Mouse (Mus musculus) hindbrain, postnatal 0 days (tissue): ENCODE data around the gene Dram1. TPM values are rescaled to one million over a fixed set of nuclear protein-coding genes. Genes with fewer than 3 reads are reported as not detected.

ENCODE experiments used
- ATAC-seq: fragments of 200-750 bp; cut with Nextera tagmentation; 2 replicates; pipeline ENCODE4 v1.8.0; 2017; ENCODE audit warnings: mild to moderate bottlenecking, moderate TSS enrichment, moderate library complexity
- DNase-seq: peaks from one replicate; pipeline ENCODE4 v3.0.0-alpha.2; 2015; ENCODE audit warnings: low spot score
- H3K27ac ChIP-seq: fragments of 300-500 bp; sonication (generic); 2 replicates; pipeline ENCODE4 v1.5.1; 2014; ENCODE audit warnings: mild to moderate bottlenecking
- H3K27me3 ChIP-seq: fragments of 300-500 bp; sonication (generic); 2 replicates; pipeline ENCODE4 v1.6.1; 2014; ENCODE audit warnings: low read length, mixed read lengths; ENCODE audit not compliant: insufficient read depth
- H3K36me3 ChIP-seq: fragments of 300-500 bp; sonication (generic); 2 replicates; pipeline ENCODE4 v1.6.1; 2014; ENCODE audit warnings: low read length, mixed read lengths; ENCODE audit not compliant: insufficient read depth
- H3K4me1 ChIP-seq: fragments of 300-500 bp; sonication (generic); 2 replicates; pipeline ENCODE4 v1.6.1; 2014; ENCODE audit warnings: antibody characterized with exemption, low read length, mixed read lengths; ENCODE audit not compliant: insufficient read depth
- H3K4me2 ChIP-seq: fragments of 300-500 bp; sonication (generic); 2 replicates; pipeline ENCODE4 v1.6.1; 2014; ENCODE audit warnings: low read depth, mild to moderate bottlenecking, low read length, moderate library complexity, mixed read lengths
- H3K4me3 ChIP-seq: fragments of 300-500 bp; sonication (generic); 2 replicates; pipeline ENCODE4 v1.5.1; 2014; ENCODE audit warnings: low read length
- H3K9ac ChIP-seq: fragments of 300-500 bp; sonication (generic); replicated peaks from 2 replicates; pipeline ENCODE4 v1.6.1; 2014; ENCODE audit warnings: mild to moderate bottlenecking, low read length, moderate library complexity, mixed read lengths
- H3K9me3 ChIP-seq: fragments of 300-500 bp; sonication (generic); 2 replicates; pipeline ENCODE4 v1.6.1; 2016; ENCODE audit warnings: low read length, mixed read lengths
- CTCF ChIP-seq: IDR thresholded peaks from 2 replicates; pipeline ENCODE4 v1.5.1; 2016; ENCODE audit warnings: antibody characterized with exemption, control low read depth, low read depth
- WGBS: fragments of 180-500 bp; shearing (Covaris S2); extraction: QIAGEN DNeasy Blood & Tissue Kit; methylation state at CpG from one replicate; pipeline ENCODE4 v1.1.7; 2014; 5-methylcytosine and 5-hydroxymethylcytosine counted together
- polyA plus RNA-seq: library from polyadenylated mRNA; unstranded; fragments of >200 nt; fragmentation: Nextera tagmentation; extraction: Ambion mirVana; gene quantifications from 2 replicates; pipeline ENCODE4 v1.2.1, GENCODE M21; 2015
- total RNA-seq: library from RNA; depleted of rRNA; stranded (reverse); fragments of >200 nt; gene quantifications from 2 replicates; pipeline ENCODE4 v1.2.3, GENCODE M21; 2014; rRNA removed

The Dram1 gene
- total RNA-seq = 0.18 and 0.42 TPM in 2 replicates
- polyA plus RNA-seq = 0.51 and 0.62 TPM in 2 replicates

- Histone ChIP-seq H3K4me1 (peaks cover 13% of the 10 kb centered on the region; the same call in 1 of the 2 replicates), H3K27me3 (no peaks in the 10 kb centered on the region), H3K9me3 (no peaks in the 10 kb centered on the region), H3K4me2 (peak within 1 kb of the TSS; percentile 83), H3K36me3 (no peaks in the 10 kb centered on the region), H3K27ac (peak within 1 kb of the TSS; percentile 85), H3K4me3 (peak within 1 kb of the TSS; percentile 74), H3K9ac (peak within 1 kb of the TSS; percentile 89)
- DNase-seq (peak; percentile 91), ATAC-seq (peak; percentile 89)
- peak; percentile 66 for TF ChIP-seq CTCF
- 0% methylated on average over 85 of the region's 87 CpGs for WGBS
These were observed at the start of gene Dram1, which contains the start of gene Gnptab for GRCm38 (mm10) chr10:88379013-88379885. Gene Dram1, minus strand, starts transcription at chr10:88379080. Gene Gnptab, plus strand, starts transcription at chr10:88379132.

- Histone ChIP-seq H3K4me2 (no peak overlapping the region), H3K9me3 (no peaks in the 10 kb centered on the region), H3K27ac (no peak overlapping the region), H3K9ac (no peak overlapping the region), H3K27me3 (no peaks in the 10 kb centered on the region), H3K4me3 (no peak overlapping the region), H3K36me3 (peaks cover 26% of the 10 kb centered on the region), H3K4me1 (no peaks in the 10 kb centered on the region)
- no peak for TF ChIP-seq CTCF
- WGBS = 96% methylated on average over 6 of the region's 6 CpGs
- ATAC-seq (no peak), DNase-seq (no peak)
These were observed 49.1 kb upstream of the Dram1 start for GRCm38 (mm10) chr10:88427998-88428397.

- peaks cover 23% of the 10 kb centered on the region; the same call in 1 of the 2 replicates for H3K36me3 ChIP-seq
- H3K27ac ChIP-seq = no peak overlapping the region
- no peak overlapping the region for H3K4me3 ChIP-seq
- no peak overlapping the region for H3K9ac ChIP-seq
- H3K9me3 ChIP-seq = no peaks in the 10 kb centered on the region
- ATAC-seq (no peak), DNase-seq (no peak)
- WGBS = 63% methylated on average over 5 of the region's 5 CpGs
- H3K27me3 ChIP-seq = no peaks in the 10 kb centered on the region
- no peak for TF ChIP-seq CTCF
- no peaks in the 10 kb centered on the region for H3K4me1 ChIP-seq
- no peak overlapping the region for H3K4me2 ChIP-seq
These were observed 48.0 kb upstream of the Dram1 start for GRCm38 (mm10) chr10:88426896-88427295.

- H3K4me2 ChIP-seq = no peak overlapping the region
- H3K9ac ChIP-seq = no peak overlapping the region
- H3K9me3 ChIP-seq = no peaks in the 10 kb centered on the region
- no peak overlapping the region for H3K27ac ChIP-seq
- WGBS = 100% methylated on average over 2 of the region's 2 CpGs
- DNase-seq (peak; percentile 91), ATAC-seq (peak; percentile 89)
- TF ChIP-seq CTCF = peak; percentile 84
- H3K36me3 ChIP-seq = peaks cover 25% of the 10 kb centered on the region; the same call in 1 of the 2 replicates
- no peaks in the 10 kb centered on the region for H3K27me3 ChIP-seq
- H3K4me1 ChIP-seq = no peaks in the 10 kb centered on the region
- no peak overlapping the region for H3K4me3 ChIP-seq
These were observed 47.4 kb upstream of the Dram1 start for GRCm38 (mm10) chr10:88426158-88426816.

- H3K4me2 ChIP-seq = no peak overlapping the region
- no peak overlapping the region for H3K9ac ChIP-seq
- no peak for ATAC-seq
- WGBS = 96% methylated on average over 19 of the region's 19 CpGs
- H3K27me3 ChIP-seq = no peaks in the 10 kb centered on the region
- DNase-seq = no peak
- peaks cover 16% of the 10 kb centered on the region; the same call in 1 of the 2 replicates for H3K36me3 ChIP-seq
- H3K9me3 ChIP-seq = no peaks in the 10 kb centered on the region
- no peaks in the 10 kb centered on the region for H3K4me1 ChIP-seq
- TF ChIP-seq CTCF = no peak
- H3K27ac ChIP-seq = no peak overlapping the region
- no peak overlapping the region for H3K4me3 ChIP-seq
These were observed 42.0 kb upstream of the Dram1 start for GRCm38 (mm10) chr10:88420655-88421435.

GRCm38 (mm10) chr10:88420141-88420541, 41.3 kb upstream of the Dram1 start:
- Histone ChIP-seq H3K9me3 (no peaks in the 10 kb centered on the region), H3K9ac (no peak overlapping the region), H3K4me3 (no peak overlapping the region), H3K27me3 (no peaks in the 10 kb centered on the region), H3K36me3 (peaks cover 16% of the 10 kb centered on the region; the same call in 1 of the 2 replicates), H3K4me1 (no peaks in the 10 kb centered on the region), H3K4me2 (no peak overlapping the region), H3K27ac (no peak overlapping the region)
- ATAC-seq = no peak
- 68% methylated on average over 11 of the region's 11 CpGs for WGBS
- no peak for DNase-seq
- no peak for TF ChIP-seq CTCF
